Mouse (Mus musculus) heart, embryonic 16.5 days (tissue): ENCODE measurements around the gene Ly6c2. TPM values are rescaled to one million over a fixed set of nuclear protein-coding genes. Genes with fewer than 3 reads are reported as not detected.

Experiments
- polyA plus RNA-seq: library from polyadenylated mRNA; unstranded; fragments of >200 nt; fragmentation: Nextera tagmentation; extraction: Ambion mirVana; gene quantifications from 2 replicates; pipeline ENCODE4 v1.2.1, GENCODE M21; 2015

The Ly6c2 gene
- polyA plus RNA-seq, 1 experiment from 2014 or later, result 2.9 TPM

Other genes with a start within 250 kb of the Ly6c2 start
- gene 2010109I03Rik, start 214.9 kb downstream of the Ly6c2 start, polyA plus RNA-seq, result 0.11 and 0.54 TPM in 2 replicates
- 0.20 TPM in 1 of 2 replicates, not detected in the other for gene Ly6i, start 128.5 kb downstream of the Ly6c2 start, polyA plus RNA-seq
- gene Ly6a, start 113.9 kb downstream of the Ly6c2 start, polyA plus RNA-seq, result 8.1 and 11.4 TPM in 2 replicates
- 16.7 and 18.5 TPM in 2 replicates for gene Ly6c1, start 63.1 kb downstream of the Ly6c2 start, polyA plus RNA-seq
- gene Ly6g, start 43.3 kb upstream of the Ly6c2 start, polyA plus RNA-seq, result 0.51 TPM in 1 of 2 replicates, not detected in the other
- gene BC025446, start 104.4 kb upstream of the Ly6c2 start, polyA plus RNA-seq, result not detected in 2 replicates
- not detected in 2 replicates for gene Ly6f, start 156.5 kb upstream of the Ly6c2 start, polyA plus RNA-seq